Mouse (Mus musculus) natural killer cell, adult 2 months (primary cell): ENCODE results near the gene Rpp25l.

Experiments used
- DNase-seq, 2 experiments: peaks; one replicate each; pipeline ENCODE4 v3.0.0; 2022; ENCODE audit warnings: low spot score in 2 of 2

The Rpp25l gene

DNA sequence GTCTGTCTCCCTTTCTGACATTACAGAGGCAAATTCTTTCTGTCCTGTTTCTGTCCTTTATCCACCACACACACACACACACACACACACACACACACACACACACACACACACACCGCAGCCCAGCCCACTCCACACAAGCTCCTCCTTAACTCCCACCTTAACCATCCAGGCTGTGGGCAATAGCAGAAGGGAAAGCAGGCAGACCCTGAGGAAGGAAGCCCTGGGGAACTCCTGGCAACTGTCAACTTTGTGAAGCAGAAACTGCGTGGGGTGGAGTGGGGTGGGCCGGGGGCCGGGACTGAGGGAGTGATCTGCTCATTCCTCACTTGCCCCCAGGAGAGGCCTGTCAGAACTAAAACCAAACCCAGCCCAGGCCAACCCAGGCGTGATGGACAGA, 41.8 kb downstream of the Rpp25l start:
- DNase-seq = no peak

DNA sequence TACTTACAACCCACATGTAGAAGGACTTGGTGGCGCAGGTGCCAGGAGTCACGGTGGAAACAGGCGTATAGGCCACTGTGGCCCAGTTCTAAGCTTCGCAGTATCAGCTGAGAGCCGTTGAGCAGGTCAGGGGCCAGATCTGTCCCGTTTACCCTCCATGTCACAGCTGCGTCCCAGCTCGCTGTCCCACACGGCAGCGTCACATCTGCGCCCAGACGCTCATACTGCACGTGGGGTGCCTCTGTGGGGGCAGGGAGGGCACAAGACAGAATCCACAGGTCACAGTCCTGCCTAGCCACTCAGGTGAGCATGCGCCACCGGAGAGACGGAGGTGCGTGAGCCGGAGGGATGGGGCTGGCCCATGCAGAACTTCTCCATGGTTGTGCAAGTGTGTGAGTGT, 42.5 kb downstream of the Rpp25l start:
- no peak for DNase-seq

DNA sequence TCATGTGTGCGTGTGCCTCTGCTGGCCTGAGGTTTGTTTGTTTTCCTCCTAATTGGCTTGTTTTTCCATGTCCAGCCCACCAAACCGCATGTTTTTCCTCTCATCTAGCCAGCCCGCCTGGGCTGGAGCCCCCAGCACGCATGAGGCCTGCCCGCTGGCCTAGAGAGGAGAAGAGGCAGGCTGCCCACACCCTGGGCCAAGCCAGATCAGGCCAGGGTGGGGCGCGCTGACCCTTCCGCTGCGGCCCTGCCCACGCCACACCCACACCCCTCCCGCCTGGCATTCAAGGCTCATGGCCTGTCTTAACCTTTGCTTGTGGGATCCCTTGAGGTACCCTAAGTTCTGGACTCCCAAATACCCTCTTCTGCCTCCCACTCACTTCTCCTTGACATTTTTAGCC, 46.7 kb downstream of the Rpp25l start:
- DNase-seq = no peak

DNA sequence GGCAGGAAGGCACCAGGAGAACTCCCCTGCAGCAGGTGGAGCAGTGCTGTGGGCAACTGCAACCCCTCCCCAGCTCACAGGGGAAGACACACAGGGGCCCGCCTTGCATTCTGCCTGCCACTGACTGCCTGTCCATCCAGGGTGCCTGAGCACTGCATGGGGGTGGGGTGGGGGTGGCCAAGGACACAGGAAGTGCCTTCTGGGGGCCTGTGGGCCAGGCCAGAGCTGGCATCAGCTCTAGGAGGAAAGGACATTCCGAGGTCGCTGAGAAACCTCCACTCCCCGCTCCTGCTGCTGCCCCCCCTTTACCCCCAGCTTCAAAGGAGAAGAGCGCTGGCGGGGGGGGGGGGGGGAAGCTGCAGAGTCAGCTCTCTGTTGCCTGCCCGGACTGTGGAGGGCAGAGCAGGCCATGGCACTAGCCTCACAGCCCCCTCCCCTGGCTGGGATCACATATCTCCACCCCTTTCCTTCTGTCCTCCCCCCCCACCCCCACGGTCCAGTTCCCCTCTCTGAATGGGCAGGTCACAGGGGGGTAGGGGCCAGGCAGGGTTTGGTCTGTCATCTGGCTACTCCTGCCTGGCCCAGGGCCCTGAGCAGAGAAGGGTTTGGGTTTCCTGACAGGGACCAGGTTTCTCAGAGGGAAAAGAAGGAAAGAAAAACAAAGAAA, 48.2 kb downstream of the Rpp25l start:
- no peak for DNase-seq

DNA sequence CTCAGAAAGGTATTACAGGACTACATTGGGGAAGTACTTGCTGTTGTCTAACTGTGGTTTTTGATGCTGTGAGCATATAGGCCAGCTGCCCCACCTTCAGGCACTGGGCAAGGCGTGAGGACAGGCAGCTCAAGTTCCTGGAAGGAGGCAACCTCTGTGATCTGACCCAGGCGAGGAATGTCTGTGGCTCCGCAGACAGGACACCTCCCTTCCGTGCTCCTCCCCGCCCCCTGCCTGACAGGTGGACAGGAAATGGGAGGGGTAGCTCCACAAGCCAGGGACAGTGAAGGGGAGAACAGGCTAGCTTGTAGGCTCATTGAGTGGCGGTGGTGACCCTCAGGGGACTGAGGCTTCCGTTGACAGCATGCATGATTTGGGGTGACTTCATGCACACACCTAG, 48.8 kb downstream of the Rpp25l start:
- no peak for DNase-seq

DNA sequence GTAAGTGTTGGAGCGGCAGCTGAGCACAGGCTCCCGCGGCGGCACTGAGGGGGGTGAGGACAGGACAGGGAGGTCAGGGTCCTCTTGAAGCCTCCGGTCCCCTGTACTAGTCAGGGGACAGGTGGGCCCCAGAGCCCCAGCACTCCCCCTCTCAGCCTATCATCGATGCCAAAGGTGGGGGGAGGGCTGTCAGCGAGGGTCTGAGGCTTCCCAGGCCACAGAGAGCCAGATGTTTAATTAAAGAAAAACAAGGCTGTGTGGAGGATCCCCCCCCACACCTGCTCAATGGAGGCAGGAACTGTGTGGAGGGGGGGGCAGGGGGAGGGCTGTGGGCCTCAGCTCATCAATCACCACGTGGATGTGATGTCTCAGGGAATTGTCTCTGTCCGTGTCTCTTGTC, 49.7 kb downstream of the Rpp25l start:
- no peak for DNase-seq

DNA sequence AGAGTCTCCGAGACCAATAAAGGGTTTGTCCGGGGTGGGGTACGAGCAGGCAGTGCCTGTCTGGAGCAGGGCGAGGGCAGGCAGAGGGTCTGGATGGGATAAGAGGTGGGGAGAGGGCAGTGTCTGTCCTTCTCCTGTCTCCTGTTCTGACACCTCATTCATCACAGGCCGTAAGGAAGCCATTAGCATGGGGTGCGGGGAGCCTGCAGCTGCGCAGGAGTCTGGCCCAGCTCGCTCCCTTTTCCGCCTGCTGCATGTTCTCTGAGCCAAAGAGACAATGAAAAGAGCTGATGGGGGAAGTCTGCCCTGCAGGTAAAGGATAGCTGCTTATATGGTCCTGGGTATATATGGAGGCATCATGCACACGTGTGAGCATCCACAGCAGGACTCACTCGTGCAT, 50.6 kb downstream of the Rpp25l start:
- DNase-seq = no peak
